Mouse (Mus musculus) frontal cortex, adult (tissue): ENCODE data around the gene Mum1.

Experiments
- ATAC-seq: cut with Nextera tagmentation; 2 replicates; pipeline ENCODE4 v1.9.2; 2017; ENCODE audit warnings: mild to moderate bottlenecking, moderate library complexity, mixed read lengths; ENCODE audit not compliant: low TSS enrichment

Mum1 gene

GRCm38 (mm10) chr10:80271186-80271843 lies 45.1 kb downstream of the Mum1 start:
- ATAC-seq = no peak

GRCm38 (mm10) chr10:80271870-80272585 lies 45.8 kb downstream of the Mum1 start:
- no peak for ATAC-seq

GRCm38 (mm10) chr10:80273847-80274246 lies 47.6 kb downstream of the Mum1 start:
- no peak for ATAC-seq

GRCm38 (mm10) chr10:80276238-80276637 lies 50.0 kb downstream of the Mum1 start:
- no peak for ATAC-seq

GRCm38 (mm10) chr10:80278390-80278789 lies 52.2 kb downstream of the Mum1 start:
- ATAC-seq = no peak

- no peak for ATAC-seq
Observed at GRCm38 (mm10) chr10:80279273-80279672, 53.0 kb downstream of the Mum1 start.

GRCm38 (mm10) chr10:80281304-80281703 lies 55.1 kb downstream of the Mum1 start:
- ATAC-seq = no peak

- ATAC-seq = peak; percentile 32
Observed at GRCm38 (mm10) chr10:80281921-80282371, 55.7 kb downstream of the Mum1 start.

GRCm38 (mm10) chr10:80282481-80283441 lies 56.5 kb downstream of the Mum1 start:
- ATAC-seq = no peak

- ATAC-seq = no peak
Observed at GRCm38 (mm10) chr10:80285222-80286070, 59.2 kb downstream of the Mum1 start.

- ATAC-seq = no peak
Observed at GRCm38 (mm10) chr10:80288097-80288496, 61.9 kb downstream of the Mum1 start.

- ATAC-seq = no peak
Observed at GRCm38 (mm10) chr10:80288657-80289056, 62.4 kb downstream of the Mum1 start.

GRCm38 (mm10) chr10:80292251-80293146 lies 66.3 kb downstream of the Mum1 start, which contains the start of gene Rps15:
Gene Rps15 (plus strand): TSS chr10:80292453.
- ATAC-seq = peak; percentile 76

- no peak for ATAC-seq
Observed at GRCm38 (mm10) chr10:80293325-80293724, 67.1 kb downstream of the Mum1 start.
